Mouse (Mus musculus): Measurements from ENCODE around the gene E2f1. TPM values are rescaled to one million over a fixed set of nuclear protein-coding genes. Genes with fewer than 3 reads are reported as not detected.

Gene E2f1
- total and polyA plus RNA-seq, 2 experiments from 2014 or later = 6.1 to 11.0 TPM

DNA sequence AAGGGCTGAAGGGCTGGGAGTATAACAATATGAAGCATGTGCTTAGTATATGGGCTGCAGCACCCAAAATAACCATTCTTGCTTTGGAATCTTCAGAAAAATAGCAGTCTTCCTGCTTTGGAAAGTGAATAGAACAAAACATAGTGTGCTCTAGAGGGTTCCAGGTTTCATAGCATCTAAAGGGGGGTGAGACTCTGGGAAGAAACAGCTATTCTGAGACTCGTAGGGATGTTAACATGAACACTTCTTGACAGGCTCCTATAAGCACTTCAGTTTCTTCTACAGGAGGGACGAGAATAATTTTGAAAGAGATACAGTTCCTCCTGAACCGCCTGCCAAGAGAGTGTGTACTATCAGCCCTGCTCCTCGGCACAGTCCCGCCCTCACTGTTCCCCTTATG lies 52.3 kb downstream of the E2f1 start:
- TF ChIP-seq EP300 (IDR thresholded peaks at IDR 0.05; ENCODE audit: low read depth) (no peak), CTCF (IDR thresholded peaks at IDR 0.05; ENCODE audit: low read depth) (no peak)
- DNase-seq (ENCODE audit: low spot score) (no peak), ATAC-seq (ENCODE audit: insufficient read depth, low read depth) (no peak)
- H3K9me3 ChIP-seq (replicated peaks; ENCODE audit: control insufficient read depth, low read length) = no peaks in the 10 kb centered on the region
- H3K27ac ChIP-seq (ENCODE audit: low read depth) = no peak overlapping the region
- no peak overlapping the region for H3K9ac ChIP-seq (replicated peaks; ENCODE audit: low read depth, low read length)
- no peak overlapping the region for H3K4me2 ChIP-seq (ENCODE audit: low read depth, low read length)
- no peaks in the 10 kb centered on the region for H3K4me1 ChIP-seq (ENCODE audit: control insufficient read depth, insufficient read depth)
- H3K36me3 ChIP-seq (replicated peaks; ENCODE audit: control insufficient read depth, insufficient read depth, low read length) = peaks cover 27% of the 10 kb centered on the region
- 52% methylated on average over 5 of the region's 5 CpGs for WGBS
- no peak overlapping the region for H3K4me3 ChIP-seq (ENCODE audit: low read depth, low read length)
- H3K27me3 ChIP-seq (ENCODE audit: control insufficient read depth, insufficient read depth, low read length) = no peaks in the 10 kb centered on the region

DNA sequence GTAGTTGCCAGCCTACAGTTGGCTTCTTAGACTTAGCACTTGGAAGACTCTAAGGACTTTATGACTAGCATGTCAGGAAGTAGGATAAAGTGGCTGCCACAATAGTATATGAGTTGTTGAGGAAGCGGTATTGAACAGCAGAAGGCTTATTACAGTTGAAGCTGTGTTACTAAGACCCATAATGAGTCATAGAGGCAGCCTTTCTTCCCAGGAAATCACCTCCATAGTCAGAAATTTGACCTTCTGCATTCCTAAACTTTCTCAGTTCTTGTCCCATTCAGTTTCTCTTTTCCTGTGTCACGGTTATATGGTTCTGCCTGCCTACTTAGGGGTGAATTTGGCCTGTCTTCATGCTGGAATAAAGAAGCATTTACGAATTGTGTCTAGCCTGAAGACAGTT lies 52.7 kb downstream of the E2f1 start:
- WGBS = 68% methylated on average over 3 of the region's 3 CpGs
- H3K4me2 ChIP-seq (ENCODE audit: low read depth, low read length) = no peak overlapping the region
- no peak for DNase-seq (ENCODE audit: low spot score)
- H3K27ac ChIP-seq (ENCODE audit: low read depth) = no peak overlapping the region
- ATAC-seq (ENCODE audit: insufficient read depth, low read depth) = no peak
- no peak overlapping the region for H3K4me3 ChIP-seq (ENCODE audit: low read depth, low read length)
- no peaks in the 10 kb centered on the region for H3K4me1 ChIP-seq (ENCODE audit: control insufficient read depth, insufficient read depth)
- no peaks in the 10 kb centered on the region for H3K9me3 ChIP-seq (replicated peaks; ENCODE audit: control insufficient read depth, low read length)
- TF ChIP-seq EP300 (IDR thresholded peaks at IDR 0.05; ENCODE audit: low read depth) (no peak), CTCF (IDR thresholded peaks at IDR 0.05; ENCODE audit: low read depth) (no peak)
- H3K9ac ChIP-seq (replicated peaks; ENCODE audit: low read depth, low read length) = no peak overlapping the region
- H3K27me3 ChIP-seq (ENCODE audit: control insufficient read depth, insufficient read depth, low read length) = no peaks in the 10 kb centered on the region
- peaks cover 24% of the 10 kb centered on the region for H3K36me3 ChIP-seq (replicated peaks; ENCODE audit: control insufficient read depth, insufficient read depth, low read length)

DNA sequence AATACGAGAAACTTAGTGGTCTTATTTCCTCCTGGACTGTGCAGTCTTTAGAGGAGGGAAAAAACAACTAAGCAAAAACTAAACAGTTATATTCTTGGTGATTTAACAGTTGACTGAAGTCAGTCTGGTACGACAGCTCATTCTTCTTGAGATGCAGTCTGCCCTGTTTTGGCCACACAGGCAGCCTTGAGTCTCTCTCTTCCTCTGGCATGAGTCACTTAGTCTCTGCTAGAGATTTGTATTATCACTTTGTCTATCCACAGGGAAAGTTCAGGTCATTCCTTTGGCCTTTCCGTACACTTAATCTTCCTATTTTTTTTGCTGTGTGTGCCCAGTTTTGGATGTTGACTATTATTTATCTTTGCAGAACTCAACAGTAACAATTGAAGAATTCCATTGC lies 59.6 kb downstream of the E2f1 start:
- Histone ChIP-seq H3K36me3 (replicated peaks; ENCODE audit: control insufficient read depth, insufficient read depth, low read length) (peaks cover 28% of the 10 kb centered on the region), H3K9ac (replicated peaks; ENCODE audit: low read depth, low read length) (no peak overlapping the region), H3K27ac (ENCODE audit: low read depth) (no peak overlapping the region), H3K4me1 (ENCODE audit: control insufficient read depth, insufficient read depth) (no peaks in the 10 kb centered on the region), H3K4me2 (ENCODE audit: low read depth, low read length) (no peak overlapping the region), H3K27me3 (ENCODE audit: control insufficient read depth, insufficient read depth, low read length) (no peaks in the 10 kb centered on the region), H3K9me3 (replicated peaks; ENCODE audit: control insufficient read depth, low read length) (no peaks in the 10 kb centered on the region), H3K4me3 (ENCODE audit: low read depth, low read length) (no peak overlapping the region)
- DNase-seq (ENCODE audit: low spot score) (no peak), ATAC-seq (ENCODE audit: insufficient read depth, low read depth) (no peak)
- WGBS = 86% methylated on average over 3 of the region's 3 CpGs
- TF ChIP-seq EP300 (IDR thresholded peaks at IDR 0.05; ENCODE audit: low read depth) = no peak
- no peak for TF ChIP-seq CTCF (IDR thresholded peaks at IDR 0.05; ENCODE audit: low read depth)

Other genes starting within 250 kb of the E2f1 start
- gene Cdk5rap1, start 196.9 kb downstream of the E2f1 start, total RNA-seq (2014; rRNA removed; ENCODE audit: low replicate concordance) = 12.9 and 32.7 TPM in 2 replicates
- 20.5 and 24.9 TPM in 2 replicates for gene Cdk5rap1, start 196.9 kb downstream of the E2f1 start, polyA plus RNA-seq (2015; fragmentation: Nextera tagmentation; extraction: Ambion mirVana)
- gene Snta1, start 161.8 kb downstream of the E2f1 start, total RNA-seq (2014; rRNA removed; ENCODE audit: low replicate concordance) = 139 and 158 TPM in 2 replicates
- 66.9 and 67.8 TPM in 2 replicates for gene Snta1, start 161.8 kb downstream of the E2f1 start, polyA plus RNA-seq (2015; fragmentation: Nextera tagmentation; extraction: Ambion mirVana)
- gene Cbfa2t2, start 133.4 kb downstream of the E2f1 start, total RNA-seq (2014; rRNA removed; ENCODE audit: low replicate concordance) = 28.0 and 45.1 TPM in 2 replicates
- 18.1 and 18.2 TPM in 2 replicates for gene Cbfa2t2, start 133.4 kb downstream of the E2f1 start, polyA plus RNA-seq (2015; fragmentation: Nextera tagmentation; extraction: Ambion mirVana)
- 2.0 TPM in 1 of 2 replicates, not detected in the other for gene 1700003F12Rik, start 22.8 kb downstream of the E2f1 start, total RNA-seq (2014; rRNA removed; ENCODE audit: low replicate concordance)
- 0.70 and 1.1 TPM in 2 replicates for gene 1700003F12Rik, start 22.8 kb downstream of the E2f1 start, polyA plus RNA-seq (2015; fragmentation: Nextera tagmentation; extraction: Ambion mirVana)
- gene Actl10, start 18.1 kb downstream of the E2f1 start, total RNA-seq (2014; rRNA removed; ENCODE audit: low replicate concordance) = 0.23 TPM in 1 of 2 replicates, not detected in the other
- not detected in 2 replicates for gene Actl10, start 18.1 kb downstream of the E2f1 start, polyA plus RNA-seq (2015; fragmentation: Nextera tagmentation; extraction: Ambion mirVana)
- gene Necab3, start 11.0 kb downstream of the E2f1 start, total RNA-seq (2014; rRNA removed; ENCODE audit: low replicate concordance) = 2.8 and 3.9 TPM in 2 replicates
- 1.3 and 2.0 TPM in 2 replicates for gene Necab3, start 11.0 kb downstream of the E2f1 start, polyA plus RNA-seq (2015; fragmentation: Nextera tagmentation; extraction: Ambion mirVana)
- gene Pxmp4, start 33.8 kb upstream of the E2f1 start, total RNA-seq (2014; rRNA removed; ENCODE audit: low replicate concordance) = 29.4 and 97.5 TPM in 2 replicates
- gene Pxmp4, start 33.8 kb upstream of the E2f1 start, polyA plus RNA-seq (2015; fragmentation: Nextera tagmentation; extraction: Ambion mirVana) = 40.0 and 42.7 TPM in 2 replicates
- gene Zfp341, start 43.4 kb upstream of the E2f1 start, total RNA-seq (2014; rRNA removed; ENCODE audit: low replicate concordance) = 1.1 and 4.4 TPM in 2 replicates
- gene Zfp341, start 43.4 kb upstream of the E2f1 start, polyA plus RNA-seq (2015; fragmentation: Nextera tagmentation; extraction: Ambion mirVana) = 0.40 and 0.54 TPM in 2 replicates
- gene 4930519P11Rik, start 43.5 kb upstream of the E2f1 start, total RNA-seq (2014; rRNA removed; ENCODE audit: low replicate concordance) = not detected in 2 replicates
- gene 4930519P11Rik, start 43.5 kb upstream of the E2f1 start, polyA plus RNA-seq (2015; fragmentation: Nextera tagmentation; extraction: Ambion mirVana) = not detected in 2 replicates
- gene Chmp4b, start 81.8 kb upstream of the E2f1 start, total RNA-seq (2014; rRNA removed; ENCODE audit: low replicate concordance) = 75.6 and 80.7 TPM in 2 replicates
- 20.1 and 23.5 TPM in 2 replicates for gene Chmp4b, start 81.8 kb upstream of the E2f1 start, polyA plus RNA-seq (2015; fragmentation: Nextera tagmentation; extraction: Ambion mirVana)
- gene Gm14214, start 200.1 kb upstream of the E2f1 start, total RNA-seq (2014; rRNA removed; ENCODE audit: low replicate concordance) = not detected in 2 replicates
- not detected in 2 replicates for gene Gm14214, start 200.1 kb upstream of the E2f1 start, polyA plus RNA-seq (2015; fragmentation: Nextera tagmentation; extraction: Ambion mirVana)
- 255 and 266 TPM in 2 replicates for gene Raly, start 221.2 kb upstream of the E2f1 start, total RNA-seq (2014; rRNA removed; ENCODE audit: low replicate concordance)
- 21.5 and 21.7 TPM in 2 replicates for gene Raly, start 221.2 kb upstream of the E2f1 start, polyA plus RNA-seq (2015; fragmentation: Nextera tagmentation; extraction: Ambion mirVana)
- gene a, start 221.5 kb upstream of the E2f1 start, total RNA-seq (2014; rRNA removed; ENCODE audit: low replicate concordance) = not detected in 2 replicates
- gene a, start 221.5 kb upstream of the E2f1 start, polyA plus RNA-seq (2015; fragmentation: Nextera tagmentation; extraction: Ambion mirVana) = not detected in 2 replicates

Measured in heart, postnatal 0 days (tissue).